Mouse (Mus musculus) megakaryocyte, embryonic 14.5 days (primary cell): ENCODE data around the gene Dock11.

ENCODE experiments used
- FLI1 ChIP-seq: IDR thresholded peaks from 2 replicates; pipeline ENCODE4 v1.6.1; 2012; ENCODE audit warnings: low read length, inconsistent platforms, mixed read lengths
- GATA1 ChIP-seq: IDR thresholded peaks from 3 replicates; pipeline ENCODE4 v1.6.1; 2012; ENCODE audit warnings: mixed read lengths, low read length, inconsistent platforms, borderline replicate concordance

DNA sequence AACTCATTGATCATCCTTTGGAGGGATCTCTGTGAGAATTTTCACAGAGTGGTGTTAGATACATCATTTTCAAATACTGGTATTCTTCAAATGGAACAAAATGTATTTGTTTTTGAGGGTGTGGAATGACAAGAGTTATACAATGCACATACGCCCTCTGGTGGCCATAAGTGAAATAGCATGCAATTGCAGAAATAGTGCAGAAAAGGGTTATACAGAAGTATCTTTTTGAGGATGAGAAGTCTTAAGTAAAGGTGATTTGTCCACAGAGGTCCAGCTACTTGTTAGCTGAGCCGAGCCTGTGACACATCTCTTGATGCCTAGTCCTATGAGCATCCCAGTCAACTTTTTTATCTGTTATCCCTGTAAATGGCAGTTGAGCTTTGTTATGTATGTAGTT, 108.4 kb downstream of the Dock11 start:
- no peak for TF ChIP-seq GATA1
- TF ChIP-seq FLI1: no peak
